Mouse (Mus musculus): ENCODE data around the gene Slc22a21.

The Slc22a21 gene

DNA sequence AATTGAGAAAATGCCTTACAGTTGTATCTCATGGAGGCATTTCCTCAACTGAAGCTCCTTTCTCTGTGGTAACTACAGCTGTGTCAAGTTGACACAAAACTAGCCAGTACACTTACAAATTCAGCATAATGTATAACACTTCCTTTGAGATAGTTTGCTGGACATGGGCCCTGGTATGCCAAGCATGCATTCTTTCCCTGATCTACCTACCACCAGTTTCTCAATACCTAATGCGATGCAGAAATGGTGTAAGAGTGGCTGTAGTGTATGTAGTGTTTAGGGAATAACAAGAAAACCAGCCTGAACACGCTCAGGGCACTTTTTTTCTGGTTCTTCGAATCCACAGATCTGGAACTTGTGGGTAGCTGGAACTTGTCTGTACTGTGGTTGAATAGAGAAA lies 51.5 kb downstream of the Slc22a21 start:
- in situ Hi-C loops (cut with MboI; ENCODE audit: low pct_unique_long_range_greater_than_20kb in 1 of 2, low sequenced_read_pairs in 2 of 2, unreplicated experiment in 1 of 2), result no loop called here

DNA sequence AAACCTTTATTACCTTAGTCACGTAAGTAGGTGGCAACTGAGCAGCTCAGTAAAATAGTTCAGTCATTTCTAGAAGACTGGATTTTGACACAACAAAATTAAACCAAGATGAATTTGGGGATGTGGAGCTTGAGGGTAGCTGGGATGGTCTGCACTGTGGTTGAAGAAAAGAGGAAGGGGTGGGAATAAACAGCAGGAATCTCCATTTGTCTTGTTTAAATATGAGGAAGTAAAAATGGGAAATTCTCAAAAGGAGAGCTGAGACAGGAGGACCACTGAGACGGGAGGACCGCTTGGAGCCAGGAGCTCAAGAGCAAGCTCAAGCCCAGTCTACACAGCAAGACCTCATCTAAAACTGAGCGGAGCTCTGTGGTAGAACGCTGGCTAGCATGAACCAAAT lies 53.8 kb downstream of the Slc22a21 start:
- in situ Hi-C loops (cut with MboI; ENCODE audit: low pct_unique_long_range_greater_than_20kb in 1 of 2, low sequenced_read_pairs in 2 of 2, unreplicated experiment in 1 of 2), result no loop called here

DNA sequence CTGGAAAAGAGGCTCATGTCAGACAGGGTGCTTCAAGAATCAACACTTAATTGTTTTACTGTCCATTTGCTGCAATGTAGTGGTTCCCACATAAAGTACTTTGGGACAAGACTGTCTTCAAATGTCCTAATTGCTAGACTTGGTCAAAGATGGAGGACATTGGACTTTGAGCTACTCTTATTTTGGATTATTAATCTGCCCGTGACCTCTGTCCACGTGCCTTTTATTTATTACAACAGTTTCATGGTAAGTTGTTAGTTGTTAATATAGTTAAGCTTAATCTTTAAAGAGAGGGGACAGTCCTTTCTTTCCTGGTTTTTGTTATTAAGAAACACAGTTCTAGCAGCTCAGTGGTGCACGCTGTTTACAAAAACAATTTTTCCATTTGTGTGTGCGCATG lies 61.3 kb downstream of the Slc22a21 start:
- in situ Hi-C loops (cut with MboI; ENCODE audit: low pct_unique_long_range_greater_than_20kb in 1 of 2, low sequenced_read_pairs in 2 of 2, unreplicated experiment in 1 of 2), result no loop called here

DNA sequence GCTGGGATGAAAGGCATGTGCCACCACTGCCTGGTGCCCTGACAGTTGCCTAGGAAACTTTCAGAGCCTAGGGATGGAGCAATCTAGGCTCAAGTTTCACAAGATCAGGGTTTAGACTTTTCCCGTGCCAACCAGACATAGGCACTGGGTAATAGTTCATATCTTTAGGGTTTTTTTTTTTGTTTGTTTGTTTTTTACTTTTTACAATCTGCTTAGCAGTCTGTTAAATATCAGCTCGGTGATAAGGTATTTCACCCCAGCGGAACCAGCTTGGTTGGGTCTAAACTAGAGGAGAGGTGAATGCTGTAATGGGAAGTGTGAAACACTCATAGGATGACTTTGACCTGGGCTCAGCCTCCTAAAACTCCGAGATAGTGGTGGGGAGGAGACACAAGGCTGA lies 69.1 kb downstream of the Slc22a21 start:
- in situ Hi-C loops (cut with MboI; ENCODE audit: low pct_unique_long_range_greater_than_20kb in 1 of 2, low sequenced_read_pairs in 2 of 2, unreplicated experiment in 1 of 2), result no loop called here

DNA sequence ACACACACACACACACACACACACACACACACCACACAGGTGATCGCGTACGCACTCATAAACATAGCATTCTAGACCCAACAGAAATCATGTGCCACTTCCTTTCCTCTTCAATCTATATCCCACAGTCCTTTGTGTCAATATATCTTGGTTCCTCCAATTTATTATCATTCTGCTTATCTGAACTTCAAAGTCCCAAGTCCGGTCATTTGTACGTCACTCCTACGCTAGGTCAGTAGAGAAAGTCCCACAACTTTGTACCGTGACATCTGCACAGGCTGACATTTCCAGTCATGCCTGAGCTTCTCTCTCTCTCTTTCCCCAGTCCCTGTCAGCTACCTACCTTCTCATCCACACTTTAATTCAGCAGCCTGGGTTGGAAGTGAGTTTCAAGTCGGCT lies 71.4 kb downstream of the Slc22a21 start:
- in situ Hi-C loops (cut with MboI; ENCODE audit: low pct_unique_long_range_greater_than_20kb in 1 of 2, low sequenced_read_pairs in 2 of 2, unreplicated experiment in 1 of 2), result no loop called here

DNA sequence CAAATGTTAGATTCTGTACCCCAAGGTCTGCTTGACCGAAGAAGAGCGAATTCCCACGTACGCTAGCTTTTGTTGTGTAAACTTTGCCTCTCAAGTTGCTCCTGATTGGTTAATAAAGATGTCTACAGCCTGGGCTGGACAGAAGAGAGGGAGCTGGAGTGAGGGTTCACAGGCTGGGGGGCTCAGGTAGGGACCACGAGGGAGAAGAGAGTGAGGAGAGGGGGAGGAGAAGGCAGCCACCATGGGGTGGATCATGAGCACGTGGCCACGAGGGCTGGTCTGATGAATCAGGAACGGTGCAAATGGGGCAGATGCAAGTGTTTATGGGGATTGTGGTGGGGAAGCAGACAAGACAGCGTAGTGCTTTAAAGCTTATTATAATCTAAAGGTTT lies 75.6 kb downstream of the Slc22a21 start:
- in situ Hi-C loops (cut with MboI; ENCODE audit: low pct_unique_long_range_greater_than_20kb in 1 of 2, low sequenced_read_pairs in 2 of 2, unreplicated experiment in 1 of 2), result no loop called here

DNA sequence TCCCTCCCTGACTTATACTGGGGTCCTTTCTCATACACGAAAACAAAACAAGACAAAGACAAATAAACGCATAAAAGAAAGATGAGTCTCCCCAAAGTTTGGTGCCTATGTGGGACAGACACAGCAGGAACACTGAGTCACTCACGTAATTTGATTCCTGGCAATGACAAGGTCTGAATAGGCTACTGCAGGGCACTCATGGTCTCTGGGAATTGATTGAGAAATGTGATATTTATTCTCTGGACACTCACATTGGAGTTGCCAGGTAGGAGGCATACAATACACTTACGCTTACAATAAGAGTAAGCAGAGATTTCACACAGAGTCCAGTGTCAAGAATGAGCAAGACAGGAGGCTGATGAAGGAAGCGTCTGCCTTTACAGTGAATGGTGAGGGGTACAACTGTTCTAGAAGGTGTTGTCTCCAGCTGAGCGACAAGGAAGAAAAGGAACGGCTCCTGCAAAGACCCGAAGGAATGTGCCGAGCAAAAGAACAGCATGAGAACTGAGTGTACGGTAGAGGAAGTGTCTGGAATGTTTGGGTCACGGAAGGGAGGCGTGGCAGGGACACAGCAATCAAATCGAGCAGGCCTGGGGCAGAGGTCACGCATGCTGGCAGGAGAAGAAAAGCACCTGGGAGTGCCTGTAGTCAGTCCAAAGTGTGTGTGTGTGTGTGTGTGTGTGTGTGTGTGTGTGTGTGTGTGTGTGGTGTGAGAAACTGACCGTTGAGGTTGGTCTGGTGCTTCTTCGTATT lies 76.2 kb downstream of the Slc22a21 start:
- in situ Hi-C loops (cut with MboI; ENCODE audit: low pct_unique_long_range_greater_than_20kb in 1 of 2, low sequenced_read_pairs in 2 of 2, unreplicated experiment in 1 of 2), result no loop called here

DNA sequence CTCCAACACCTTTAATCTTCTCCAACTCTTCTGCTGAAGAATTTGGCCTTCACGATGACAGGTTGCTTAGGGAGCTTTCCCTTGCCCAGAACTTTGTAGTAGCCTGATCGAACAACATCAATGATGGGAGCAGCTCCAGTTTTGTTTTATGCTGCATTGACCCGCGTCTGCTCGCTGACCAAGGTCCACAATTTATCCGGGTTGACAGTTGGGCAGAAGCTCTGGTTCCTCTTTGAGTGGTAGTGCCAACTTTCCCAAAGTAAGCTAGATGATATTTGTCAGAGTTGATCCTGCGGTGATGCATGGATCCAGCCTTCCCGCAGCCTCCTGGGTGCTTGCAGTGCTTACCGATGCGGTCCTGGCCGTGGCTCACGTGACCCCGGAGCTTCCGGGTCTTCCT lies 77.4 kb downstream of the Slc22a21 start:
- in situ Hi-C loops (cut with MboI; ENCODE audit: low pct_unique_long_range_greater_than_20kb in 1 of 2, low sequenced_read_pairs in 2 of 2, unreplicated experiment in 1 of 2), result no loop called here

DNA sequence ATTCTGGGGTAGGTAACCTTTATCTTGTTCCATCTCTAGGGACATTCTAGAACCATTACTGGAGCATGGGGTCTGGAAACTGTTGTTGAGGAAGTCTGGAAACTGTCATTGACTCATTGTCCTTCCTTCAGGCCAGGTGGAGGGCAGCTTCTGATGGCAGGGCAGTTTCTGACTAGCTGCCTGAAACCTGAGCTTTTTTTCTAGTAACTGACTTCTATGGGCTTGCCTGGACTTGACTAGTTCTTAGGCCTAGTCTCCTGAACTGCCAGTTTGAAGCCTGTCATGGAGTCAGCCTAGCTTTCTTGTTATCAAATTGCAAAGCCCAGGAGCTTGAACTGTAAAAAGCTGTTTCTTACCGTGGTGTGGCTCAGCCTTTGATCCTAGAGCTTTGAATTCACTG lies 79.1 kb downstream of the Slc22a21 start:
- in situ Hi-C loops (cut with MboI; ENCODE audit: low pct_unique_long_range_greater_than_20kb in 1 of 2, low sequenced_read_pairs in 2 of 2, unreplicated experiment in 1 of 2), result no loop called here

DNA sequence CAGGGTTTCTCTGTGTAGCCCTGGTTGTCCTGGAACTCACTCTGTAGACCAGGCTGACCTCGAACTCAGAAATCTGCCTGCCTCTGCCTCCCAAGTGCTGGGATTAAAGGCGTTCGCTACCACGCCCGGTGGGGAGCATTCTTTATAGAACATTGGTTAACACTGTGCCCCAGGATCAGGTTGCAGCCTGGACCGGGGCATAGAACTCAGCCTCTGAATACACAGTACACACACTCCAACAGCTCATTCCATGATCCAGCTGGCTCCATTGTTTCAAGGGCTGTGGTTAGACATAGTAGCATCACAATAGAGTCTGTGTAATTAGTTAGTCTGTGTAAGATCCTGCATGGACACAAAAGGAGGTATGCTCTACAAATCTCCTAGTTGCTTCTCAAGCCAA lies 80.2 kb downstream of the Slc22a21 start:
- in situ Hi-C loops (cut with MboI; ENCODE audit: low pct_unique_long_range_greater_than_20kb in 1 of 2, low sequenced_read_pairs in 2 of 2, unreplicated experiment in 1 of 2), result no loop called here

Data from mouse embryonic stem cell (cell line).